Mouse (Mus musculus): ENCODE results near the gene Pin4. TPM values are rescaled to one million over a fixed set of nuclear protein-coding genes. Genes with fewer than 3 reads are reported as not detected.

Gene Pin4
- polyA plus RNA-seq (2014; fragmentation: Nextera tagmentation; extraction: Ambion mirVana) = 66.3 and 75.6 TPM in 2 replicates

- Histone ChIP-seq H3K27me3 (replicated peaks; ENCODE audit: control insufficient read depth, insufficient read depth, low read length) (no peaks in the 10 kb centered on the region), H3K4me2 (ENCODE audit: low read length) (peak within 1 kb of the TSS; percentile 55), H3K36me3 (ENCODE audit: control insufficient read depth, insufficient read depth, low read length) (peaks cover 8% of the 10 kb centered on the region; the same call in 1 of the 2 replicates), H3K27ac (ENCODE audit: low read depth) (no peak within 1 kb of the TSS), H3K4me1 (replicated peaks; ENCODE audit: control insufficient read depth, insufficient read depth, low read length) (no peaks in the 10 kb centered on the region), H3K9ac (ENCODE audit: low read length) (peak within 1 kb of the TSS; percentile 59), H3K9me3 (ENCODE audit: control insufficient read depth, low read length) (no peaks in the 10 kb centered on the region), H3K4me3 (ENCODE audit: low read depth, low read length) (peak within 1 kb of the TSS; percentile 54)
- DNase-seq (ENCODE audit: low spot score) (peak; percentile 88), ATAC-seq (replicated peaks; ENCODE audit: low FRiP score, low TSS enrichment, low read depth) (peak; percentile 99)
- WGBS = 10% methylated on average over 30 of the region's 30 CpGs
Measured at GRCm38 (mm10) chrX:102119042-102119864, at the start of gene Pin4. Gene Pin4 (plus strand): TSS chrX:102119447.

- peak; percentile 89 for ATAC-seq (replicated peaks; ENCODE audit: low FRiP score, low TSS enrichment, low read depth)
- 14% methylated on average over 50 of the region's 61 CpGs for WGBS
- Histone ChIP-seq H3K4me1 (replicated peaks; ENCODE audit: control insufficient read depth, insufficient read depth, low read length) (no peaks in the 10 kb centered on the region), H3K9me3 (ENCODE audit: control insufficient read depth, low read length) (no peaks in the 10 kb centered on the region), H3K4me3 (ENCODE audit: low read depth, low read length) (peak within 1 kb of the TSS; percentile 43), H3K4me2 (ENCODE audit: low read length) (peak within 1 kb of the TSS; percentile 58), H3K27ac (ENCODE audit: low read depth) (peak within 1 kb of the TSS; percentile 43), H3K36me3 (ENCODE audit: control insufficient read depth, insufficient read depth, low read length) (no peaks in the 10 kb centered on the region), H3K27me3 (replicated peaks; ENCODE audit: control insufficient read depth, insufficient read depth, low read length) (0 out of 2 replicates have a peak, but pooled peaks cover 7% of the 10 kb centered on the region), H3K9ac (ENCODE audit: low read length) (peak within 1 kb of the TSS; percentile 44)
- DNase-seq (ENCODE audit: low spot score) = peak; percentile 76
Measured at GRCm38 (mm10) chrX:102070591-102071471, 48.4 kb upstream of the Pin4 start, which contains the start of gene Rtl5. Gene Rtl5 (minus strand): TSS chrX:102071304.

GRCm38 (mm10) chrX:102071517-102071916 is 47.7 kb upstream of the Pin4 start:
- DNase-seq (ENCODE audit: low spot score) (no peak), ATAC-seq (replicated peaks; ENCODE audit: low FRiP score, low TSS enrichment, low read depth) (0 out of 2 replicates have a peak, but pooled peaks have one; percentile 5)
- 0 out of 2 replicates have a peak, but pooled peaks cover 7% of the 10 kb centered on the region for H3K27me3 ChIP-seq (replicated peaks; ENCODE audit: control insufficient read depth, insufficient read depth, low read length)
- no peaks in the 10 kb centered on the region for H3K9me3 ChIP-seq (ENCODE audit: control insufficient read depth, low read length)
- peak overlapping the region; percentile 43 for H3K4me3 ChIP-seq (ENCODE audit: low read depth, low read length)
- H3K27ac ChIP-seq (ENCODE audit: low read depth) = peak overlapping the region; percentile 43; the same call in 1 of the 2 replicates
- no peak overlapping the region for H3K9ac ChIP-seq (ENCODE audit: low read length)
- peak overlapping the region; percentile 58 for H3K4me2 ChIP-seq (ENCODE audit: low read length)
- H3K4me1 ChIP-seq (replicated peaks; ENCODE audit: control insufficient read depth, insufficient read depth, low read length) = no peaks in the 10 kb centered on the region
- WGBS = 9% methylated on average over 2 of the region's 2 CpGs
- H3K36me3 ChIP-seq (ENCODE audit: control insufficient read depth, insufficient read depth, low read length) = no peaks in the 10 kb centered on the region

- Histone ChIP-seq H3K4me1 (replicated peaks; ENCODE audit: control insufficient read depth, insufficient read depth, low read length) (no peaks in the 10 kb centered on the region), H3K4me2 (ENCODE audit: low read length) (no peak overlapping the region)
- WGBS = 82% methylated on average over 14 of the region's 14 CpGs
Measured at GRCm38 (mm10) chrX:102073605-102074325, 45.5 kb upstream of the Pin4 start.

GRCm38 (mm10) chrX:102074435-102074834 is 44.8 kb upstream of the Pin4 start:
- Histone ChIP-seq H3K4me2 (ENCODE audit: low read length) (no peak overlapping the region), H3K9ac (ENCODE audit: low read length) (no peak overlapping the region), H3K27me3 (replicated peaks; ENCODE audit: control insufficient read depth, insufficient read depth, low read length) (0 out of 2 replicates have a peak, but pooled peaks cover 5% of the 10 kb centered on the region), H3K4me3 (ENCODE audit: low read depth, low read length) (no peak overlapping the region), H3K36me3 (ENCODE audit: control insufficient read depth, insufficient read depth, low read length) (no peaks in the 10 kb centered on the region), H3K9me3 (ENCODE audit: control insufficient read depth, low read length) (no peaks in the 10 kb centered on the region), H3K4me1 (replicated peaks; ENCODE audit: control insufficient read depth, insufficient read depth, low read length) (no peaks in the 10 kb centered on the region), H3K27ac (ENCODE audit: low read depth) (no peak overlapping the region)
- DNase-seq (ENCODE audit: low spot score) (peak; percentile 29), ATAC-seq (replicated peaks; ENCODE audit: low FRiP score, low TSS enrichment, low read depth) (no peak)
- WGBS = 82% methylated on average over 5 of the region's 5 CpGs

More at GRCm38 (mm10) chrX:102073605-102074325, 45.5 kb upstream of the Pin4 start:
- Histone ChIP-seq H3K9ac (ENCODE audit: low read length) (no peak overlapping the region), H3K9me3 (ENCODE audit: control insufficient read depth, low read length) (no peaks in the 10 kb centered on the region), H3K36me3 (ENCODE audit: control insufficient read depth, insufficient read depth, low read length) (no peaks in the 10 kb centered on the region), H3K27ac (ENCODE audit: low read depth) (no peak overlapping the region), H3K27me3 (replicated peaks; ENCODE audit: control insufficient read depth, insufficient read depth, low read length) (0 out of 2 replicates have a peak, but pooled peaks cover 5% of the 10 kb centered on the region), H3K4me3 (ENCODE audit: low read depth, low read length) (no peak overlapping the region)
- DNase-seq (ENCODE audit: low spot score) (peak; percentile 1), ATAC-seq (replicated peaks; ENCODE audit: low FRiP score, low TSS enrichment, low read depth) (no peak)

- ATAC-seq (replicated peaks; ENCODE audit: low FRiP score, low TSS enrichment, low read depth) = no peak
- H3K27me3 ChIP-seq (replicated peaks; ENCODE audit: control insufficient read depth, insufficient read depth, low read length) = 0 out of 2 replicates have a peak, but pooled peaks cover 5% of the 10 kb centered on the region
- no peak overlapping the region for H3K9ac ChIP-seq (ENCODE audit: low read length)
- H3K4me3 ChIP-seq (ENCODE audit: low read depth, low read length) = no peak overlapping the region
- no peak overlapping the region for H3K4me2 ChIP-seq (ENCODE audit: low read length)
- H3K9me3 ChIP-seq (ENCODE audit: control insufficient read depth, low read length) = no peaks in the 10 kb centered on the region
- no peaks in the 10 kb centered on the region for H3K4me1 ChIP-seq (replicated peaks; ENCODE audit: control insufficient read depth, insufficient read depth, low read length)
- no peaks in the 10 kb centered on the region for H3K36me3 ChIP-seq (ENCODE audit: control insufficient read depth, insufficient read depth, low read length)
- WGBS = 87% methylated on average over 4 of the region's 4 CpGs
- DNase-seq (ENCODE audit: low spot score) = no peak
- H3K27ac ChIP-seq (ENCODE audit: low read depth) = no peak overlapping the region
Measured at GRCm38 (mm10) chrX:102075158-102075557, 44.1 kb upstream of the Pin4 start.

GRCm38 (mm10) chrX:102076886-102077765 is 42.1 kb upstream of the Pin4 start:
- DNase-seq (ENCODE audit: low spot score) (no peak), ATAC-seq (replicated peaks; ENCODE audit: low FRiP score, low TSS enrichment, low read depth) (no peak)
- Histone ChIP-seq H3K4me1 (replicated peaks; ENCODE audit: control insufficient read depth, insufficient read depth, low read length) (no peaks in the 10 kb centered on the region), H3K27ac (ENCODE audit: low read depth) (no peak overlapping the region), H3K36me3 (ENCODE audit: control insufficient read depth, insufficient read depth, low read length) (no peaks in the 10 kb centered on the region), H3K9me3 (ENCODE audit: control insufficient read depth, low read length) (no peaks in the 10 kb centered on the region), H3K27me3 (replicated peaks; ENCODE audit: control insufficient read depth, insufficient read depth, low read length) (no peaks in the 10 kb centered on the region; the same call in 1 of the 2 replicates), H3K4me2 (ENCODE audit: low read length) (no peak overlapping the region), H3K9ac (ENCODE audit: low read length) (no peak overlapping the region), H3K4me3 (ENCODE audit: low read depth, low read length) (no peak overlapping the region)
- WGBS = 81% methylated on average over 7 of the region's 7 CpGs

Measured in intestine, embryonic 14.5 days (tissue).